In genomic region chr16:42269587-42269967, GRCm38 (mm10) we compare ENCODE assay signal across 17 mouse cellular contexts.
DNase-seq lines count a peak whose midpoint lies in the region; ATAC-seq and TF ChIP-seq lines count a peak whose summit lies in the region.
"Had no signal": no experiment of that assay in that cellular context is flagged by ENCODE, and none has a peak within 500 bp of the region (broad histone marks: within the 10 kb centered on the region; RNA-seq: fewer than 3 reads in every experiment).

No protein-coding gene starts in this region.

- no peaks in the 10 kb centered on the region for H3K36me3 ChIP-seq in forebrain, embryonic 11.5 days (ENCODE audit: control insufficient read depth, insufficient read depth, low read length)
- H3K36me3 ChIP-seq in forebrain, embryonic 10.5 days (replicated peaks) = no peaks in the 10 kb centered on the region
- no peaks in the 10 kb centered on the region for H3K36me3 ChIP-seq in hindbrain, embryonic 11.5 days (ENCODE audit: control insufficient read depth, insufficient read depth, low read length)
- no peaks in the 10 kb centered on the region for H3K36me3 ChIP-seq in midbrain, embryonic 11.5 days (ENCODE audit: control insufficient read depth, insufficient read depth, low read length)
- no peaks in the 10 kb centered on the region for H3K36me3 ChIP-seq in neural tube, embryonic 13.5 days
- H3K36me3 ChIP-seq: embryonic facial prominence, embryonic 10.5 days; heart, embryonic 13.5 days; limb, embryonic 15.5 days had no signal

- TF ChIP-seq CTCF in cerebellum, adult 2 months (IDR thresholded peaks at IDR 0.05; ENCODE audit: borderline replicate concordance, insufficient read depth, low read depth, low read length) = no peak

- no peak overlapping the region for H3K4me2 ChIP-seq in forebrain, embryonic 11.5 days (ENCODE audit: low read depth, low read length, severe bottlenecking)
- H3K4me2 ChIP-seq in hindbrain, embryonic 11.5 days (replicated peaks; ENCODE audit: low read depth, low read length) = no peak overlapping the region
- no peak overlapping the region for H3K4me2 ChIP-seq in midbrain, embryonic 11.5 days
- H3K4me2 ChIP-seq in neural tube, embryonic 13.5 days = no peak overlapping the region
- H3K4me2 ChIP-seq: heart, embryonic 13.5 days; limb, embryonic 15.5 days had no signal

- no peaks in the 10 kb centered on the region for H3K9me3 ChIP-seq in forebrain, embryonic 11.5 days (ENCODE audit: control insufficient read depth, low read length)
- H3K9me3 ChIP-seq in forebrain, embryonic 10.5 days = no peaks in the 10 kb centered on the region
- H3K9me3 ChIP-seq in hindbrain, embryonic 11.5 days (ENCODE audit: control insufficient read depth, low read length) = no peaks in the 10 kb centered on the region
- no peaks in the 10 kb centered on the region for H3K9me3 ChIP-seq in midbrain, embryonic 11.5 days (ENCODE audit: control insufficient read depth, low read length)
- H3K9me3 ChIP-seq in neural tube, embryonic 13.5 days = no peaks in the 10 kb centered on the region
- H3K9me3 ChIP-seq: embryonic facial prominence, embryonic 10.5 days; heart, embryonic 13.5 days; limb, embryonic 15.5 days; megakaryocyte, embryonic 14.5 days had no signal

- H3K27ac ChIP-seq in forebrain, embryonic 11.5 days (ENCODE audit: low read depth, low read length) = no peak overlapping the region
- H3K27ac ChIP-seq in forebrain, embryonic 10.5 days = no peak overlapping the region
- peak overlapping the region; percentile 43; the same call in 1 of the 2 replicates for H3K27ac ChIP-seq in hindbrain, embryonic 11.5 days (ENCODE audit: low read depth, low read length)
- H3K27ac ChIP-seq in midbrain, embryonic 11.5 days (ENCODE audit: low read depth, low read length) = 0 out of 2 replicates have a peak overlapping the region, but pooled peaks have one; percentile 25
- peak overlapping the region; percentile 82 for H3K27ac ChIP-seq in neural tube, embryonic 13.5 days (replicated peaks)
- H3K27ac ChIP-seq in cerebellum, adult 2 months (ENCODE audit: insufficient read depth, low read length) = no peak overlapping the region
- H3K27ac ChIP-seq: embryonic facial prominence, embryonic 10.5 days; heart, embryonic 13.5 days; limb, embryonic 15.5 days had no signal

- H3K27me3 ChIP-seq in forebrain, embryonic 11.5 days (ENCODE audit: control insufficient read depth, insufficient read depth, low read length) = no peaks in the 10 kb centered on the region
- H3K27me3 ChIP-seq in forebrain, embryonic 10.5 days (ENCODE audit: poor library complexity, severe bottlenecking) = no peaks in the 10 kb centered on the region
- no peaks in the 10 kb centered on the region for H3K27me3 ChIP-seq in hindbrain, embryonic 11.5 days (ENCODE audit: control insufficient read depth, insufficient read depth, low read length)
- H3K27me3 ChIP-seq in midbrain, embryonic 11.5 days (ENCODE audit: control insufficient read depth, insufficient read depth, low read length) = no peaks in the 10 kb centered on the region
- H3K27me3 ChIP-seq in neural tube, embryonic 13.5 days = no peaks in the 10 kb centered on the region
- H3K27me3 ChIP-seq in cerebellum, adult 2 months (ENCODE audit: control insufficient read depth, insufficient read depth, low read length) = no peaks in the 10 kb centered on the region
- H3K27me3 ChIP-seq: heart, embryonic 13.5 days; limb, embryonic 15.5 days; megakaryocyte, embryonic 14.5 days had no signal

- no peak for DNase-seq in forebrain, embryonic 11.5 days (ENCODE audit: low spot score)
- no peak for DNase-seq in forebrain, embryonic 10.5 days (ENCODE audit: extremely low spot score, low spot score)
- DNase-seq in hindbrain, embryonic 11.5 days (ENCODE audit: low spot score) = no peak
- DNase-seq in midbrain, embryonic 11.5 days (ENCODE audit: low spot score, missing footprints) = no peak
- no peak for DNase-seq in Muller cell, postnatal 12 days (ENCODE audit: inconsistent ontology term)
- DNase-seq in cerebellum, adult 2 months = no peak
- no peak for DNase-seq in retina, embryonic 14.5 days (ENCODE audit: low spot score)
- DNase-seq: adrenal gland, adult 2 months; cerebellum, postnatal 36 days; kidney, adult 18-20 months; thymus, adult 18-20 months had no signal

- no peak for TF ChIP-seq POLR2A in cerebellum, adult 2 months (IDR thresholded peaks at IDR 0.05; ENCODE audit: borderline replicate concordance, insufficient read depth, low read length)

- H3K4me1 ChIP-seq in forebrain, embryonic 11.5 days (replicated peaks; ENCODE audit: control insufficient read depth, insufficient read depth, low read length) = no peaks in the 10 kb centered on the region
- peaks cover 11% of the 10 kb centered on the region for H3K4me1 ChIP-seq in forebrain, embryonic 10.5 days
- no peaks in the 10 kb centered on the region; the same call in 1 of the 2 replicates for H3K4me1 ChIP-seq in hindbrain, embryonic 11.5 days (replicated peaks; ENCODE audit: control insufficient read depth, insufficient read depth, low read length)
- peaks cover 13% of the 10 kb centered on the region for H3K4me1 ChIP-seq in midbrain, embryonic 11.5 days (ENCODE audit: control insufficient read depth, insufficient read depth, low read length)
- H3K4me1 ChIP-seq in neural tube, embryonic 13.5 days (replicated peaks) = peaks cover 30% of the 10 kb centered on the region
- H3K4me1 ChIP-seq in cerebellum, adult 2 months (ENCODE audit: control insufficient read depth, insufficient read depth, low read length) = no peaks in the 10 kb centered on the region
- H3K4me1 ChIP-seq: heart, embryonic 13.5 days; limb, embryonic 15.5 days had no signal

- WGBS in forebrain, embryonic 11.5 days = 65% methylated on average over 2 of the region's 2 CpGs
- WGBS in forebrain, embryonic 10.5 days = 84% methylated on average over 2 of the region's 2 CpGs
- 50% methylated on average over 2 of the region's 2 CpGs for WGBS in hindbrain, embryonic 11.5 days
- WGBS in midbrain, embryonic 11.5 days = 55% methylated on average over 2 of the region's 2 CpGs
- WGBS in neural tube, embryonic 13.5 days = 12% methylated on average over 2 of the region's 2 CpGs
- WGBS in cerebellum, adult 2 months = 48% methylated on average over 2 of the region's 2 CpGs

- ATAC-seq in forebrain, embryonic 11.5 days (replicated peaks; ENCODE audit: low FRiP score) = peak; percentile 12; the same call in 1 of the 2 replicates
- ATAC-seq in hindbrain, embryonic 11.5 days (ENCODE audit: low FRiP score) = peak; percentile 55
- ATAC-seq in midbrain, embryonic 11.5 days (ENCODE audit: low FRiP score) = peak; percentile 54
- ATAC-seq in neural tube, embryonic 13.5 days (ENCODE audit: low read depth) = peak; percentile 61
- ATAC-seq: CD4-positive, CD25-positive, alpha-beta regulatory T cell, adult 4 months had no signal

- H3K4me3 ChIP-seq in forebrain, embryonic 11.5 days (ENCODE audit: low read depth, low read length) = no peak overlapping the region
- H3K4me3 ChIP-seq in forebrain, embryonic 10.5 days = no peak overlapping the region
- no peak overlapping the region for H3K4me3 ChIP-seq in hindbrain, embryonic 11.5 days (ENCODE audit: low read depth, low read length)
- H3K4me3 ChIP-seq in midbrain, embryonic 11.5 days (ENCODE audit: low read depth, low read length) = no peak overlapping the region
- no peak overlapping the region for H3K4me3 ChIP-seq in neural tube, embryonic 13.5 days
- no peak overlapping the region for H3K4me3 ChIP-seq in cerebellum, adult 2 months (replicated peaks; ENCODE audit: insufficient read depth, low read depth, low read length)
- H3K4me3 ChIP-seq: embryonic facial prominence, embryonic 10.5 days; heart, embryonic 13.5 days; limb, embryonic 15.5 days; megakaryocyte, embryonic 14.5 days had no signal

- H3K9ac ChIP-seq in forebrain, embryonic 11.5 days (ENCODE audit: low read length) = no peak overlapping the region
- no peak overlapping the region for H3K9ac ChIP-seq in hindbrain, embryonic 11.5 days (ENCODE audit: low read depth, low read length)
- no peak overlapping the region for H3K9ac ChIP-seq in midbrain, embryonic 11.5 days (ENCODE audit: low read length)
- H3K9ac ChIP-seq in neural tube, embryonic 13.5 days = no peak overlapping the region
- H3K9ac ChIP-seq: heart, embryonic 13.5 days; limb, embryonic 15.5 days had no signal

Comparison
In these comparisons a context has a peak if more than half of its experiments do, and no peak if none do; other contexts are left out.
1. H3K27ac ChIP-seq: peak in hindbrain, embryonic 11.5 days (single experiment), midbrain, embryonic 11.5 days (single experiment) and neural tube, embryonic 13.5 days (single experiment); none in forebrain, embryonic 11.5 days (single experiment), forebrain, embryonic 10.5 days (single experiment) and cerebellum, adult 2 months (single experiment).
2. Peak in every context shown above with its lines, with median percentiles within 50 percentile points of each other: ATAC-seq.